Mouse (Mus musculus) G1E (cell line): ENCODE measurements around the gene Serpina9. TPM values are rescaled to one million over a fixed set of nuclear protein-coding genes. Genes with fewer than 3 reads are reported as not detected.

Source experiments
- ATAC-seq: 2 replicates; pipeline ENCODE4 v1.8.0; 2016; ENCODE audit warnings: mild to moderate bottlenecking; ENCODE audit not compliant: insufficient number of reproducible peaks, poor library complexity, low FRiP score, severe bottlenecking; ENCODE audit errors: extremely low read depth
- DNase-seq: peaks from one replicate; pipeline ENCODE4 v3.0.0; 2012; ENCODE audit warnings: low spot score
- H3K27me3 ChIP-seq: 2 replicates; pipeline ENCODE4 v1.6.1; 2012; ENCODE audit warnings: mild to moderate bottlenecking, low read length, inconsistent platforms; ENCODE audit not compliant: insufficient read depth
- H3K36me3 ChIP-seq: replicated peaks from 2 replicates; pipeline ENCODE3; 2012; ENCODE audit warnings: mild to moderate bottlenecking, inconsistent platforms
- H3K4me1 ChIP-seq: 2 replicates; pipeline ENCODE4 v1.6.1; 2012; ENCODE audit warnings: low read depth, low read length, inconsistent platforms, mixed read lengths; ENCODE audit not compliant: insufficient read depth
- H3K4me3 ChIP-seq: 2 replicates; pipeline ENCODE4 v1.5.1; 2012; ENCODE audit warnings: low read depth, mild to moderate bottlenecking, inconsistent platforms, low read length, moderate library complexity, mixed read lengths
- H3K9me3 ChIP-seq: replicated peaks from 2 replicates; pipeline ENCODE4 v1.6.1; 2012; ENCODE audit warnings: inconsistent platforms
- CTCF ChIP-seq: IDR thresholded peaks from 2 replicates; pipeline ENCODE4 v1.5.1; 2012; ENCODE audit warnings: low read depth, low read length, inconsistent platforms, mixed read lengths
- GATA1 ChIP-seq: IDR thresholded peaks from 2 replicates; pipeline ENCODE4 v1.6.1; 2012; ENCODE audit warnings: borderline replicate concordance, low read length, inconsistent platforms, mixed read lengths
- GATA2 ChIP-seq: IDR thresholded peaks from 2 replicates; pipeline ENCODE4 v1.6.1; 2012; ENCODE audit warnings: low read depth, low read length, inconsistent platforms, borderline replicate concordance
- POLR2AphosphoS5 ChIP-seq: IDR thresholded peaks from 2 replicates; pipeline ENCODE4 v1.6.1; 2012; ENCODE audit warnings: low read depth, low read length, inconsistent platforms; ENCODE audit not compliant: insufficient replicate concordance
- TAL1 ChIP-seq: conservative IDR thresholded peaks from 2 replicates; pipeline ENCODE4 v1.6.1; 2012; ENCODE audit warnings: low read depth, low read length, inconsistent platforms, mixed read lengths
- polyA plus RNA-seq: library from polyadenylated mRNA; stranded (reverse); fragments of >175 nt; gene quantifications from 2 replicates; pipeline ENCODE4 v1.2.3, GENCODE M21; 2012
- total RNA-seq, 2 experiments: library from RNA; stranded (forward) in 1 of 2; stranded (reverse) in 1 of 2; fragments of 200-1000 nt in 1 of 2; fragments of >200 nt in 1 of 2; fragmentation: Nextera tagmentation in 1 of 2; gene quantifications; 2 replicates each; pipeline ENCODE4 v1.2.3; 2014 to 2017

Gene Serpina9
- total and polyA plus RNA-seq, 3 experiments: 0.38 TPM; not detected in 2

- no peaks in the 10 kb centered on the region for H3K4me1 ChIP-seq
- no peaks in the 10 kb centered on the region for H3K36me3 ChIP-seq
- ATAC-seq (no peak), DNase-seq (no peak)
- no peaks in the 10 kb centered on the region for H3K27me3 ChIP-seq
- H3K9me3 ChIP-seq: peaks cover 78% of the 10 kb centered on the region
- H3K4me3 ChIP-seq: no peak overlapping the region
- TF ChIP-seq POLR2AphosphoS5 (no peak), CTCF (no peak), TAL1 (no peak), GATA2 (no peak), GATA1 (no peak)
Measured at GRCm38 (mm10) chr12:104045713-104046112, 32.2 kb upstream of the Serpina9 start.

- ATAC-seq (no peak), DNase-seq (no peak)
- Histone ChIP-seq H3K36me3 (no peaks in the 10 kb centered on the region), H3K9me3 (peaks cover 79% of the 10 kb centered on the region), H3K4me3 (no peak within 1 kb of the TSS), H3K4me1 (no peaks in the 10 kb centered on the region), H3K27me3 (no peaks in the 10 kb centered on the region)
- TF ChIP-seq CTCF (no peak), POLR2AphosphoS5 (no peak), GATA1 (no peak), GATA2 (no peak), TAL1 (no peak)
Measured at GRCm38 (mm10) chr12:104044343-104044742, 30.8 kb upstream of the Serpina9 start, which contains the start of gene Serpina12. TSS of gene Serpina12 (minus strand) at chr12:104044443.

GRCm38 (mm10) chr12:104042753-104043152, 29.2 kb upstream of the Serpina9 start:
- Histone ChIP-seq H3K36me3 (no peaks in the 10 kb centered on the region), H3K4me1 (no peaks in the 10 kb centered on the region), H3K4me3 (no peak overlapping the region), H3K27me3 (no peaks in the 10 kb centered on the region), H3K9me3 (peaks cover 80% of the 10 kb centered on the region)
- DNase-seq (no peak), ATAC-seq (no peak)
- TF ChIP-seq GATA2: no peak
- TF ChIP-seq GATA1: no peak
- no peak for TF ChIP-seq CTCF
- TF ChIP-seq POLR2AphosphoS5: no peak
- no peak for TF ChIP-seq TAL1

GRCm38 (mm10) chr12:104041401-104041800, 27.8 kb upstream of the Serpina9 start:
- H3K9me3 ChIP-seq: peaks cover 82% of the 10 kb centered on the region
- H3K36me3 ChIP-seq: no peaks in the 10 kb centered on the region
- H3K4me1 ChIP-seq: no peaks in the 10 kb centered on the region
- H3K4me3 ChIP-seq: no peak overlapping the region
- no peak for TF ChIP-seq GATA2
- TF ChIP-seq POLR2AphosphoS5: no peak
- TF ChIP-seq CTCF: no peak
- TF ChIP-seq TAL1: no peak
- no peak for TF ChIP-seq GATA1
- no peaks in the 10 kb centered on the region for H3K27me3 ChIP-seq
- DNase-seq: no peak
- ATAC-seq: no peak

- no peak for DNase-seq
- no peaks in the 10 kb centered on the region for H3K36me3 ChIP-seq
- TF ChIP-seq POLR2AphosphoS5 (no peak), TAL1 (no peak), GATA1 (no peak), GATA2 (no peak), CTCF (no peak)
- peaks cover 86% of the 10 kb centered on the region for H3K9me3 ChIP-seq
- H3K4me3 ChIP-seq: no peak overlapping the region
- H3K4me1 ChIP-seq: no peaks in the 10 kb centered on the region
- no peaks in the 10 kb centered on the region for H3K27me3 ChIP-seq
- ATAC-seq: no peak
Measured at GRCm38 (mm10) chr12:104038181-104038580, 24.6 kb upstream of the Serpina9 start.

GRCm38 (mm10) chr12:104033752-104034151, 20.2 kb upstream of the Serpina9 start:
- Histone ChIP-seq H3K4me3 (no peak overlapping the region), H3K27me3 (no peaks in the 10 kb centered on the region), H3K4me1 (no peaks in the 10 kb centered on the region), H3K36me3 (no peaks in the 10 kb centered on the region), H3K9me3 (peaks cover 92% of the 10 kb centered on the region)
- ATAC-seq (no peak), DNase-seq (no peak)
- TF ChIP-seq GATA1 (no peak), POLR2AphosphoS5 (no peak), TAL1 (no peak), GATA2 (no peak), CTCF (no peak)

GRCm38 (mm10) chr12:104029986-104030385, 16.4 kb upstream of the Serpina9 start:
- TF ChIP-seq POLR2AphosphoS5 (no peak), TAL1 (no peak), GATA2 (no peak), GATA1 (no peak), CTCF (no peak)
- no peaks in the 10 kb centered on the region for H3K36me3 ChIP-seq
- H3K9me3 ChIP-seq: peaks cover 81% of the 10 kb centered on the region
- no peaks in the 10 kb centered on the region for H3K27me3 ChIP-seq
- ATAC-seq (no peak; the same call in 1 of the 2 replicates), DNase-seq (no peak)
- H3K4me1 ChIP-seq: no peaks in the 10 kb centered on the region
- H3K4me3 ChIP-seq: no peak overlapping the region
